Mouse (Mus musculus): ENCODE results near the gene Gm3542. TPM values are rescaled to one million over a fixed set of nuclear protein-coding genes. Genes with fewer than 3 reads are reported as not detected.
"Not testable (repeated sequence)": the region's sequence is repeated elsewhere in the genome, so short reads cannot be mapped to it uniquely, and the experiment has no call there.

The Gm3542 gene
- not detected in 2 replicates for polyA plus RNA-seq (2015; fragmentation: Nextera tagmentation; extraction: Ambion mirVana)

GRCm38 (mm10) chr14:5334828-5335227 is at the start of gene Gm3542:
TSS of gene Gm3542 (minus strand) at chr14:5334928.
- H3K9ac ChIP-seq; H3K4me2 ChIP-seq; H3K4me3 ChIP-seq; H3K9me3 ChIP-seq; H3K27ac ChIP-seq (replicated peaks); ATAC-seq (ENCODE audit: low FRiP score, low read depth); H3K4me1 ChIP-seq (replicated peaks); H3K27me3 ChIP-seq; H3K36me3 ChIP-seq: not testable (repeated sequence)
- no CpG with 5 or more reads among the region's 2 CpGs for WGBS

Other genes starting within 250 kb of the Gm3542 start
- not detected in 2 replicates for gene Gm8279, start 203.4 kb downstream of the Gm3542 start, polyA plus RNA-seq (2015; fragmentation: Nextera tagmentation; extraction: Ambion mirVana)
- not detected in 2 replicates for gene Gm3317, start 170.4 kb downstream of the Gm3542 start, polyA plus RNA-seq (2015; fragmentation: Nextera tagmentation; extraction: Ambion mirVana)
- gene Gm8271, start 149.1 kb downstream of the Gm3542 start, polyA plus RNA-seq (2015; fragmentation: Nextera tagmentation; extraction: Ambion mirVana): not detected in 2 replicates
- 0.14 TPM in 1 of 2 replicates, not detected in the other for gene Gm3526, start 74.3 kb downstream of the Gm3542 start, polyA plus RNA-seq (2015; fragmentation: Nextera tagmentation; extraction: Ambion mirVana)
- 1.3 and 2.3 TPM in 2 replicates for gene Gm3500, start 54.1 kb upstream of the Gm3542 start, polyA plus RNA-seq (2015; fragmentation: Nextera tagmentation; extraction: Ambion mirVana)
- 2.7 and 3.6 TPM in 2 replicates for gene Gm3194, start 120.5 kb upstream of the Gm3542 start, polyA plus RNA-seq (2015; fragmentation: Nextera tagmentation; extraction: Ambion mirVana)
- not detected in 2 replicates for gene Gm8246, start 142.9 kb upstream of the Gm3542 start, polyA plus RNA-seq (2015; fragmentation: Nextera tagmentation; extraction: Ambion mirVana)
- gene Gm3187, start 149.3 kb upstream of the Gm3542 start, polyA plus RNA-seq (2015; fragmentation: Nextera tagmentation; extraction: Ambion mirVana): 0.09 TPM in 1 of 2 replicates, not detected in the other
- 14.6 and 15.9 TPM in 2 replicates for gene Gm3488, start 166.7 kb upstream of the Gm3542 start, polyA plus RNA-seq (2015; fragmentation: Nextera tagmentation; extraction: Ambion mirVana)
- 0.17 TPM in 1 of 2 replicates, not detected in the other for gene Gm3532, start 203.6 kb upstream of the Gm3542 start, polyA plus RNA-seq (2015; fragmentation: Nextera tagmentation; extraction: Ambion mirVana)